Mouse (Mus musculus) macrophage (primary cell): ENCODE measurements around the gene U2af1. TPM values are rescaled to one million over a fixed set of nuclear protein-coding genes. Genes with fewer than 3 reads are reported as not detected.
A peak's percentile ranks its signal among the peaks of the same experiment; 100 is the strongest.
"Not testable (repeated sequence)": the region's sequence is repeated elsewhere in the genome, so short reads cannot be mapped to it uniquely, and the experiment has no call there.

Source experiments
- H3K27ac ChIP-seq: fragments of 350-480 bp; formaldehyde crosslinking; 2 replicates; pipeline ENCODE4 v1.9.0; 2021
- H3K36me3 ChIP-seq: fragments of 350-480 bp; formaldehyde crosslinking; 2 replicates; pipeline ENCODE4 v1.9.0; 2021; ENCODE audit errors: inconsistent target
- H3K4me3 ChIP-seq: fragments of 350-480 bp; formaldehyde crosslinking; 2 replicates; pipeline ENCODE4 v1.9.0; 2021; ENCODE audit errors: inconsistent target
- H3K79me2 ChIP-seq: fragments of 350-480 bp; formaldehyde crosslinking; 2 replicates; pipeline ENCODE4 v1.9.0; 2021; ENCODE audit errors: inconsistent target
- WGBS: methylation state at CpG from one replicate; pipeline ENCODE4 v1.1.7; 2026; ENCODE audit warnings: inconsistent platforms; ENCODE audit not compliant: missing documents; 5-methylcytosine and 5-hydroxymethylcytosine counted together
- polyA plus RNA-seq: library from polyadenylated mRNA; stranded (reverse); fragments of 250-400 nt; gene quantifications from 3 replicates; pipeline ENCODE4 v1.2.4, GENCODE M21; 2018; ENCODE audit warnings: inconsistent platforms
- total RNA-seq, 78 experiments: library from RNA; depleted of rRNA; stranded (reverse); fragments of 250-400 nt; gene quantifications; 1 replicate in 9 of 78; 2 replicates in 24 of 78; 3 replicates in 43 of 78; 4 replicates in 2 of 78; pipeline ENCODE4 v1.2.4; 2018; ENCODE audit warnings: inconsistent platforms in 56 of 78

Gene U2af1
- total RNA-seq (2018; cell fraction: chromatin; rRNA removed), result 100 to 1,000 TPM in 24 of 26 experiments, 10 to 100 TPM in 2; 84.8 to 208 (median 159) TPM
- total RNA-seq (2018; cell fraction: cytosol; rRNA removed), result 10 to 100 TPM; 43.9 to 74.0 (median 56.3) TPM
- total RNA-seq (2018; cell fraction: nucleus; rRNA removed), result 100 to 1,000 TPM in 7 of 26 experiments, 10 to 100 TPM in 19; 64.5 to 163 (median 88.8) TPM
- 75.6 to 153 TPM (median 87.3 TPM) in 3 replicates for polyA plus RNA-seq

DNA sequence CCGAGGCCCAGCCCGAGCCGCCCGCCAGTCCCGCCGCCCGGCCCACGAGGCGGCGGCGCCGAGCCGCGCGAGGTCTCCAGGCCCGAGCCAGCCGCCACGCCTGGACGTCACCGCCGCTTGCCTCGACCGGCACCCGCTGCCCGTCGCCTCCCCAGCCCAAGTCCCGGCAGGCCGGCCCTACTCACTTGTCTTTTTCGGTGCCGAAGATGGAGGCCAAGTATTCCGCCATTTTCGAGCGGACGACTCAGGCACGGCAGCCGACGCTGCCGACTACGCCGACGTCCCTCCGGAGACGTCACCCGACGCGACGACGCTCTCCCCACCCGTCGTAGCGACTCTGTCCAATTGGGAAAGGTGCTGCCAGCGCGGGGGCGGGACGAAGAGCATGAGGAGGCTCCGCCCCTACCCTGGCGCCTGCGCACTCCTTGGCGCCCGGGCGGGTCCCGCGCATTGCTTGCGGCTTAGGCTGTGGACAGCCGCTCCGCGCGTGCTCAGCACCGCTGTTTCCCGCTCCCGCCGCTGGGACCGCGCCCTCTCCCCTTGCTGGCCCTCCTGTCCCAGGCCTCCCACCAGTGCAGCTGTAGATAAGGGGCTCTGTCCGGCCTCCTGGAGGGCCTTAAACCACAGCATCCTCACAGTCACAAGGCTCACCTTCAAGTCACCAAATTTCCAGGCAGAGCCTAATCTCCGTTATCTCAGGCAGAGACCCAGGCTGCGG is at the start of gene U2af1:
Gene U2af1 (minus strand): TSS at position 425 of the 718 bp plus-strand sequence.
- Histone ChIP-seq H3K4me3 (peak within 1 kb of the TSS; percentile 88), H3K79me2 (peaks cover 46% of the 10 kb centered on the region), H3K27ac (peak within 1 kb of the TSS; percentile 64), H3K36me3 (peaks cover 14% of the 10 kb centered on the region)
- WGBS, result under 1% methylated on average over 72 of the region's 77 CpGs

GRCm38 (mm10) chr17:31705271-31706020 is 46.8 kb upstream of the U2af1 start:
- no peaks in the 10 kb centered on the region for H3K79me2 ChIP-seq
- 91% methylated on average over 19 of the region's 20 CpGs for WGBS
- H3K36me3 ChIP-seq, result no peaks in the 10 kb centered on the region
- no peak overlapping the region for H3K27ac ChIP-seq
- no peak overlapping the region for H3K4me3 ChIP-seq

DNA sequence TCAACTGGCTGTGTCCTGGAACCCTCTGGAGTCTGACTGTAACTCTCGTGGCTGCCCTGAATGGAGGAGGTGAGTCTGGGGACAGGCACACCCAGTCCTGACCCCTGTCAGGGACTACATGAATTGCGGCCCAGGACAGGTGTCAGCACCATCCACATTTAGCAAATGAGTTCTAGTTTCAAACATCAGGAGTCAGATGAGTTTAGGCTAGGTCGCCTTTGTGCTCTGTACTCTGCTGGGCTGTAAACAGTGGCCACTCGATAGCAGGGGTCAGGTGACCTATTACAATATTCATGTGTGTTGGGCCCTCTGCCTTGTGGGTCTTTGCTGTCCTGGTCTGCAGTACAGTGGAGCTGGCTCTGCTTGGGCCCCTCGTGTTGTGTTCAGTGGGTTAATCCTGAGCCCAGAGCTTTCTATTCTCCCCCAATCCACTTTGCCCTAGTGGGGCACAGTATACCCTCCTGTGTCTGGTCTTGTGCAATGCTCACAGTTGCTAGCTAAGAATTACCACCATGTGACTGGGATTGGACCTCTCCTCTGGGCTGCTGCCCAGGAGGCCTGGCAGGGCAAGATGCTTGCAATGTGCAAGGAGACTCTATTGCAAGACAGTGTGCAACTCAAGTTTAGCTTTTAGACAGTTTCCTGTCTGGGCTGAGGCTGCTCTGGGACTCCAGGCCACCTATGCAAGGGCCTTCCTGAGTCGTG is 44.7 kb upstream of the U2af1 start:
- WGBS, result 57% methylated on average over 6 of the region's 6 CpGs
- Histone ChIP-seq H3K4me3 (no peak overlapping the region), H3K79me2 (no peaks in the 10 kb centered on the region), H3K36me3 (no peaks in the 10 kb centered on the region), H3K27ac (no peak overlapping the region)

DNA sequence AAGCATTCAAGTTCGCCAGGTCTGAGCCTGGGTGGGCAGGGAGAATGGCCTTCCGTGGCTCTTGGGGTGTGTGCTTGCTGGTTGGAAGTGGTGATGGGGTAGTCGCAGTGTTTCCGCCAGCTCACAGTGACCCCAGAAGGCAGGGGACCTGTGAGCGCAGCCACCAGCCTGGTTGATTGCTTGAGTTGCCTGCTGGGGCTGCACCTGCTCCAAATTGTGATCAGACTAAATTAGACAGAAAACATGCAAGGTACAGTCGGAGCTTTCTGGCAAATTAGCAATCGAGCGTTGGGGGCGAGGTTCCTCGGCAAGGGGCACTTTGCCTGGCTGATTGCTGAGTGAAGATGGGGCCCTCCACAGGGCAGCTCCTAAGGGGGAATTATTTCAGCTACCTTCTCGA is 39.7 kb upstream of the U2af1 start:
- H3K4me3 ChIP-seq, result no peak overlapping the region
- H3K36me3 ChIP-seq, result no peaks in the 10 kb centered on the region
- H3K79me2 ChIP-seq, result no peaks in the 10 kb centered on the region
- no peak overlapping the region for H3K27ac ChIP-seq
- WGBS, result 90% methylated on average over 11 of the region's 11 CpGs

- H3K36me3 ChIP-seq, H3K79me2 ChIP-seq, H3K27ac ChIP-seq, H3K4me3 ChIP-seq: not testable (repeated sequence)
- WGBS, result 92% methylated on average over 3 of the region's 7 CpGs
Measured at GRCm38 (mm10) chr17:31695356-31695755, 36.7 kb upstream of the U2af1 start.

- 75% methylated on average over 1 of the region's 1 CpGs for WGBS
- Histone ChIP-seq H3K79me2 (no peaks in the 10 kb centered on the region), H3K27ac (no peak overlapping the region), H3K36me3 (no peaks in the 10 kb centered on the region), H3K4me3 (no peak overlapping the region)
Measured at GRCm38 (mm10) chr17:31694949-31695348, 36.3 kb upstream of the U2af1 start.

DNA sequence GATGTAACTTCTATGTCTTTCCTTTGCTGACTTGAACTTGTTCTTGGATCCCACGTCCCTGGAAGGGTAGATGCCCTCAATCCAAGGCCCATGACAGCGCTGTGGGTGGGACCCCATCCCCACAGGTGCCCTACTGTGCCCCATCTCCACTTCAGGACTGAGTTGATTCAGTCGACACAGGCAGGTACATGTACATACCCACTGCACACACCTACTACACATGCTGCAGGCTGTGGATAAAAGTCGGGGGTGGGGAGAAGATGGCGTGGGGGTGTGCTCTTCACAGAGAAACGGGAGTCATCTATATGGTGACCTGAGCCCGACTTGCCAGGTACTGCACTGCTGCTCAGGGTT is 35.3 kb upstream of the U2af1 start:
- WGBS, result 89% methylated on average over 7 of the region's 7 CpGs
- Histone ChIP-seq H3K27ac (no peak overlapping the region), H3K79me2 (no peaks in the 10 kb centered on the region), H3K36me3 (no peaks in the 10 kb centered on the region), H3K4me3 (no peak overlapping the region)

DNA sequence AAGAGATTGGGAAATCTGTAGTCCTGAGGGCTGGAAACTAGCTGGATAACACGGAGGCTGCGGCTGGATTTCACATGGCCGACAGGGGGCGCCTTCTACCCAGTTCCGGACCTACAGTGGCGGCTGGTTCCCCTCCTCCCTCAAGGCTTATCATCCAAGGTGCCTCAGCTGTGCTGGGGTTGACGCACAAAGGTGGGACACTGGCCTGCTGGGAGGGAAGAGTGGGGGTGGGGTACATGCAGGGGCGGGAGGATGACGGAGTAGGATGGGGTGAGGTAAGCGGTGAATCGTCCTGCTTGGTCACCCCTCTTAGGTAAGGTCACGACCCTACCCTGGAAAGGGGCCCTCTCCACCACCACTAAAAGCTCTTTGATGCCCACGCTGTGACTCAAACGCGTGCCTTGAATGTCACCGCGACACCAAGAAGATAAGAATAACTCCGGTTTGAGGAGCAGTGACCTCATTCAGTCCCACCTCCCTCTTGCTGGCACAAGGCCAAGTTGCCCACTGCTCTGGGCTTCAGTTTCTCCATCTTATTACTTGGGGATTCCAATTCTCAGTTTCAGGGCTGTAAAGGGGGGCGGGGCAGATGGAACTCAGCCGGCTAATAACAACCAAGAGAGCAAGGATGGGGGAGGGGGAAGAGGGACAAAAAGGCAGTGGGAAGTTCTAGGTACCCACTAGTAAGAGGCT is 34.8 kb upstream of the U2af1 start:
- no peak overlapping the region for H3K27ac ChIP-seq
- H3K79me2 ChIP-seq, result no peaks in the 10 kb centered on the region
- WGBS, result 13% methylated on average over 20 of the region's 20 CpGs
- no peak overlapping the region for H3K4me3 ChIP-seq
- no peaks in the 10 kb centered on the region for H3K36me3 ChIP-seq

GRCm38 (mm10) chr17:31692918-31693317 is 34.2 kb upstream of the U2af1 start:
- Histone ChIP-seq H3K36me3 (no peaks in the 10 kb centered on the region), H3K4me3 (no peak overlapping the region), H3K79me2 (no peaks in the 10 kb centered on the region), H3K27ac (no peak overlapping the region)
- 50% methylated on average over 5 of the region's 5 CpGs for WGBS

DNA sequence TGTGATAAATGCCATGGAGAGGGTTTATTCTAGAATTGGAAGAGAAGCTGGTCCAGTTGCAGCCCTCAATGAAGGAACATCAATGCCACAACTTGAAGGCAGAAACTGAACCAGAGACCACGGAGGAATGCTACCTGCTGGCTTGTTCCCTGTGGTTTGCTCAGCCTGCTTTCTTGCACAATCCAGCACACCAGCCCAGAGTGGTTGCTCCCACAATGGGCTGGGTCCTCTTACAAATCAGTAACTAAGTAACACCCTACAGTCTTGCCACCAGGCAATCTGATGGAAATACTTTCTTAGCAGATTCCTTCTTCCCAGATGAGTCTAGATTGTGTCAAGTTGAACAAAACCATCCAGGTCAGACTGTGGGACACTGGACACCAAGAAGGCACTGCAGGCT is 30.9 kb upstream of the U2af1 start:
- H3K79me2 ChIP-seq, result no peaks in the 10 kb centered on the region
- H3K36me3 ChIP-seq, result no peaks in the 10 kb centered on the region
- H3K27ac ChIP-seq, result no peak overlapping the region
- H3K4me3 ChIP-seq, result no peak overlapping the region
- whole genome bisulfite sequencing, result 11% methylated on average over 1 of the region's 1 CpGs

- WGBS, result 93% methylated on average over 9 of the region's 9 CpGs
- Histone ChIP-seq H3K79me2 (no peaks in the 10 kb centered on the region), H3K4me3 (no peak overlapping the region), H3K36me3 (no peaks in the 10 kb centered on the region), H3K27ac (no peak overlapping the region)
Measured at GRCm38 (mm10) chr17:31688112-31688511, 29.4 kb upstream of the U2af1 start.

- Histone ChIP-seq H3K36me3 (no peaks in the 10 kb centered on the region), H3K79me2 (no peaks in the 10 kb centered on the region), H3K27ac (no peak overlapping the region), H3K4me3 (no peak overlapping the region)
- 79% methylated on average over 3 of the region's 3 CpGs for WGBS
Measured at GRCm38 (mm10) chr17:31686225-31686564, 27.5 kb upstream of the U2af1 start.

DNA sequence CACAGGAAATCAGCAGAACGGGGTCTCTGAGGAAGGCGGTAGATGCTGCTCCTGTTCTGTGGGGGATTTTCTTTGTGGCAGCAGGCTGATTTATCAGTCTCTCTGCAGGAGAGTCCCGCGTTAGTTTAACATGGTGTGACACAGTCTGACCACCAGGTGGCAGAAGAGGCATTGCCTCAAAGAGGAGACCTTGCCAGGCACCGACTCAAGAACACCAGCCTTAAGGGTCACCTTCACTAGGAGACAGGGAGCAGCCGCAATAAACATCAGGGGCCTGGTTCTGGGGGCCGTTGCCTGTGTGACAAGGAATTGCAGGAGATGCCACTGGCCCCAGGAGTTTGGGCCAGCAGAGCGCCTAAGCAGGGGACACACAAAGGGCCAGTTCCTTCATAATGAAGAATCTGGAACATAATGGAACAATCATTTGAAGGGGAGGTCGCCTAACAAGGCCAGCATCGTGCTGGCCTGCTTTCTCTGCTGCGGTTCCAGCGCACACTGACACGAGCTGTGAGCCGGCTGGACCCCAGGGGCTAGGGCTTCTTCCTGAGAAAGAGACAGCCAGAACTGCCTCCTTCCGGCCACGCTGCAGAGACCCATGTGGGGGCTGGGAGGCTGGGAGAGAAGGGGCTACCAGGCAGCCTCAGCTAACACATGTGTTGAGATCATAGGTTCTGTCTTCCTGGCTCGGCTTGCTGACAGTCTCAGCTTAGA is 27.0 kb upstream of the U2af1 start:
- 16% methylated on average over 15 of the region's 17 CpGs for whole genome bisulfite sequencing
- H3K36me3 ChIP-seq, result no peaks in the 10 kb centered on the region
- no peaks in the 10 kb centered on the region for H3K79me2 ChIP-seq
- H3K4me3 ChIP-seq, result no peak overlapping the region
- no peak overlapping the region for H3K27ac ChIP-seq

GRCm38 (mm10) chr17:31680450-31680849 is 21.8 kb upstream of the U2af1 start:
- WGBS, result 38% methylated on average over 2 of the region's 2 CpGs
- H3K36me3 ChIP-seq, result no peaks in the 10 kb centered on the region
- H3K4me3 ChIP-seq, result no peak overlapping the region
- no peak overlapping the region for H3K27ac ChIP-seq
- no peaks in the 10 kb centered on the region for H3K79me2 ChIP-seq
